Mouse (Mus musculus) cerebellum, adult 2 months (tissue): ENCODE measurements around the gene Olfr96. TPM values are rescaled to one million over a fixed set of nuclear protein-coding genes. Genes with fewer than 3 reads are reported as not detected.
"Not testable (repeated sequence)": the region's sequence is repeated elsewhere in the genome, so short reads cannot be mapped to it uniquely, and the experiment has no call there.

Source experiments
- DNase-seq, 2 experiments: peaks; one replicate each; pipeline ENCODE4 v3.0.0; 2021
- H3K27ac ChIP-seq: fragments of 200-500 bp; 2 replicates; pipeline ENCODE4 v1.5.1; 2012; ENCODE audit warnings: low read length, control low read depth, inconsistent platforms; ENCODE audit not compliant: insufficient read depth
- H3K27me3 ChIP-seq: fragments of 200-500 bp; 2 replicates; pipeline ENCODE4 v1.6.1; 2012; ENCODE audit warnings: inconsistent platforms, mild to moderate bottlenecking, low read length, moderate library complexity; ENCODE audit not compliant: control insufficient read depth, insufficient read depth
- H3K4me1 ChIP-seq: fragments of 200-500 bp; 2 replicates; pipeline ENCODE4 v1.6.1; 2011; ENCODE audit warnings: low read length; ENCODE audit not compliant: control insufficient read depth, insufficient read depth
- H3K4me3 ChIP-seq: fragments of 200-500 bp; replicated peaks from 2 replicates; pipeline ENCODE3; 2011; ENCODE audit warnings: mild to moderate bottlenecking, low read depth, low read length, control low read depth; ENCODE audit not compliant: insufficient read depth
- CTCF ChIP-seq: fragments of 200-500 bp; IDR thresholded peaks from 2 replicates; pipeline ENCODE4 v1.5.1; 2011; ENCODE audit warnings: low read depth, mild to moderate bottlenecking, control low read depth, low read length, moderate library complexity, borderline replicate concordance; ENCODE audit not compliant: insufficient read depth
- POLR2A ChIP-seq: fragments of 200-500 bp; IDR thresholded peaks from 2 replicates; pipeline ENCODE4 v1.6.1; 2011; ENCODE audit warnings: low read length, control low read depth, borderline replicate concordance; ENCODE audit not compliant: insufficient read depth
- WGBS: fragments of 180-500 bp; shearing (Covaris S2); methylation state at CpG from one replicate; pipeline ENCODE4 v1.1.7; 2018; 5-methylcytosine and 5-hydroxymethylcytosine counted together
- polyA plus RNA-seq: library from polyadenylated mRNA; depleted of rRNA; stranded (reverse); fragments of >200 nt; gene quantifications from 2 replicates; pipeline ENCODE4 v1.2.3, GENCODE M21; 2012

Olfr96 gene
- polyA plus RNA-seq, 1 experiment = not detected

- WGBS = 0% methylated on average over 4 of the region's 4 CpGs
- Histone ChIP-seq H3K4me1 (no peaks in the 10 kb centered on the region), H3K27ac (no peak overlapping the region), H3K4me3 (no peak overlapping the region), H3K27me3 (no peaks in the 10 kb centered on the region)
- TF ChIP-seq CTCF (peak; percentile 100), POLR2A (no peak)
- peak; percentile 65 to 76 for DNase-seq
Observed at GRCm38 (mm10) chr17:37203206-37203916, 16.6 kb upstream of the Olfr96 start.

- H3K4me3 ChIP-seq = no peak overlapping the region
- DNase-seq = no peak
- no peak for TF ChIP-seq POLR2A
- no peak for TF ChIP-seq CTCF
- no peak overlapping the region for H3K27ac ChIP-seq
- H3K4me1 ChIP-seq = no peaks in the 10 kb centered on the region
- WGBS = 24% methylated on average over 3 of the region's 3 CpGs
- H3K27me3 ChIP-seq = no peaks in the 10 kb centered on the region
Observed at GRCm38 (mm10) chr17:37203917-37204236, 16.1 kb upstream of the Olfr96 start.

GRCm38 (mm10) chr17:37210884-37211768 lies 8.8 kb upstream of the Olfr96 start:
- Histone ChIP-seq H3K27ac (no peak overlapping the region), H3K4me1 (0 out of 2 replicates have a peak, but pooled peaks cover 3% of the 10 kb centered on the region), H3K27me3 (no peaks in the 10 kb centered on the region), H3K4me3 (no peak overlapping the region)
- WGBS = 16% methylated on average over 40 of the region's 40 CpGs
- TF ChIP-seq CTCF (no peak), POLR2A (no peak)
- DNase-seq = peak; percentile 11 to 28

GRCm38 (mm10) chr17:37213018-37213417 lies 6.9 kb upstream of the Olfr96 start, which contains the start of gene Olfr95:
Olfr95 (minus strand) TSS chr17:37213118.
- H3K4me1 ChIP-seq = 0 out of 2 replicates have a peak, but pooled peaks cover 3% of the 10 kb centered on the region
- no peak for DNase-seq
- TF ChIP-seq CTCF (no peak), POLR2A (no peak)
- no peaks in the 10 kb centered on the region for H3K27me3 ChIP-seq
- H3K4me3 ChIP-seq = no peak within 1 kb of the TSS
- H3K27ac ChIP-seq = no peak within 1 kb of the TSS
- WGBS = 77% methylated on average over 3 of the region's 3 CpGs

- no peaks in the 10 kb centered on the region for H3K4me1 ChIP-seq
- DNase-seq = no peak
- TF ChIP-seq POLR2A (no peak), CTCF (no peak)
- WGBS = 61% methylated on average over 3 of the region's 3 CpGs
- H3K27me3 ChIP-seq = no peaks in the 10 kb centered on the region
- no peak overlapping the region for H3K4me3 ChIP-seq
- no peak overlapping the region for H3K27ac ChIP-seq
Observed at GRCm38 (mm10) chr17:37218486-37218885, 1.5 kb upstream of the Olfr96 start.

GRCm38 (mm10) chr17:37221879-37222278 lies 1.9 kb downstream of the Olfr96 start:
- no peaks in the 10 kb centered on the region for H3K4me1 ChIP-seq
- no peak for DNase-seq
- H3K4me3 ChIP-seq = no peak overlapping the region
- no peak overlapping the region for H3K27ac ChIP-seq
- TF ChIP-seq CTCF (no peak), POLR2A (no peak)
- 31% methylated on average over 1 of the region's 1 CpGs for WGBS
- H3K27me3 ChIP-seq = no peaks in the 10 kb centered on the region

- not testable (repeated sequence) for H3K27me3 ChIP-seq, H3K27ac ChIP-seq, DNase-seq, H3K4me1 ChIP-seq, H3K4me3 ChIP-seq
- WGBS = 86% methylated on average over 2 of the region's 2 CpGs
Observed at GRCm38 (mm10) chr17:37237230-37237629, 17.3 kb downstream of the Olfr96 start, which contains the start of gene Olfr97. Olfr97 (minus strand) TSS chr17:37237330.

GRCm38 (mm10) chr17:37242198-37242597 lies 22.3 kb downstream of the Olfr96 start:
- Histone ChIP-seq H3K4me3 (no peak overlapping the region), H3K4me1 (no peaks in the 10 kb centered on the region), H3K27me3 (no peaks in the 10 kb centered on the region), H3K27ac (no peak overlapping the region)
- no peak for DNase-seq
- 56% methylated on average over 3 of the region's 3 CpGs for WGBS
- TF ChIP-seq POLR2A = no peak
- TF ChIP-seq CTCF = no peak
